Mouse (Mus musculus): ENCODE data around the gene Rgs16.
A peak's percentile ranks its signal among the peaks of the same experiment; 100 is the strongest.

The Rgs16 gene

DNA sequence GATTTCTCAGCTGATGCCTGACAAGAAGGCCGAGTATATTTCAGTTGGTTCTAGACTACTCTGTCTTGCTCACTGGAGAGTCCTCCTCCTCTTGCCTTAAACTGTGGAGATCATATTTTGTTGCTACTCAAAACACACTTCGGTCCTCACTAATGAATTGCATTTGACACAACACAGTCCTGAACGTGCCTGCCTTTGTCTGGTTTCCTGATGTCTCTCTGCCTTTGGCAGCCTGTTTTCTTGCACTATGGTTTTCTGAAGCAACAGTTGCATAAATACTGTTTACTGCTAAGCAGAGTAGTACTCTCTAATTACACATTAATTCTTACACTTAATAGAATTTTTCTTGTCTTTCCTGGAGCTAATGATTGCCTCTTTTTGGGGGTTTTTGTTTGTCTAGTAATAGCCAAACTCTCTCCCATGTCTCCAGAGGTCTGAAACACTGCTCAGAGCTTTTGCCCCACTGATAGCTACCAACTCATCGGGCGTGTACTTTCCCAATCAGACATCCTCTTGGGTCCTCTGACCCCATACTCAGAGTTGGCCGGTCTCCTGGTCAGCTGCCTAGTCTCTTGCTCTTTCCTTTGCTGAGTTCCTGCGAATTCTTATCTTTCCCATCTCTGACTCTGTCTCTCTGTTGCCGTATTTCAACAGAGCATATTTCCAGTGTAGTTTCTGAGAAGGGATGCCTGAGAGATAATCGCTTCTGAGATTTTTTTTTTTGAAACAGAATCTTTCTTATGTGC lies 18.4 kb upstream of the Rgs16 start:
- no peak for DNase-seq

- DNase-seq, result no peak
Observed at GRCm38 (mm10) chr1:153723426-153723825, 16.7 kb upstream of the Rgs16 start.

- no peak for DNase-seq
Observed at GRCm38 (mm10) chr1:153726636-153727035, 13.5 kb upstream of the Rgs16 start.

- DNase-seq, result peak; percentile 81
Observed at GRCm38 (mm10) chr1:153729806-153730205, 10.3 kb upstream of the Rgs16 start.

- peak; percentile 99 for DNase-seq
Observed at GRCm38 (mm10) chr1:153730671-153731070, 9.5 kb upstream of the Rgs16 start.

GRCm38 (mm10) chr1:153733181-153733580 lies 7.0 kb upstream of the Rgs16 start:
- peak; percentile 85 for DNase-seq

DNA sequence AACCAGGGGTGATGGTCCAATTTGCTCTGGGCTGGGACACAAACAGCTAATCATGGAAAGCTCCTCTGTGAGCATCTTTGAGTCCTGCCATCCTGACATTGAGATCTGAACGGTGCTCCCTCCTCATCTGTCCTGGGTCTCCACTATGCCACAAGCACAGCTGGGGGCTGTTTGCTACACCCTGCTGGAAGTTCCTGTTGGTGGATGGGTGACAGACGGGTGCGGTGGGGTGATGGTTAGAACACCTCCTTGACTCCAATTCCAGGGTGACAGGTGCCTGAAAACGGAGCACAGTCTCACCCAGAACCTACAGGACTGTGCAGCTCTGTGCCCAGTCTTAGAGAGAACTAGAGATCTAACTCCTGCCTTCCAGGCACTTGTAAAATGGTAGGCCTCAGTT lies 5.3 kb upstream of the Rgs16 start:
- DNase-seq, result peak; percentile 83

GRCm38 (mm10) chr1:153736096-153736495 lies 4.1 kb upstream of the Rgs16 start:
- DNase-seq, result no peak

DNA sequence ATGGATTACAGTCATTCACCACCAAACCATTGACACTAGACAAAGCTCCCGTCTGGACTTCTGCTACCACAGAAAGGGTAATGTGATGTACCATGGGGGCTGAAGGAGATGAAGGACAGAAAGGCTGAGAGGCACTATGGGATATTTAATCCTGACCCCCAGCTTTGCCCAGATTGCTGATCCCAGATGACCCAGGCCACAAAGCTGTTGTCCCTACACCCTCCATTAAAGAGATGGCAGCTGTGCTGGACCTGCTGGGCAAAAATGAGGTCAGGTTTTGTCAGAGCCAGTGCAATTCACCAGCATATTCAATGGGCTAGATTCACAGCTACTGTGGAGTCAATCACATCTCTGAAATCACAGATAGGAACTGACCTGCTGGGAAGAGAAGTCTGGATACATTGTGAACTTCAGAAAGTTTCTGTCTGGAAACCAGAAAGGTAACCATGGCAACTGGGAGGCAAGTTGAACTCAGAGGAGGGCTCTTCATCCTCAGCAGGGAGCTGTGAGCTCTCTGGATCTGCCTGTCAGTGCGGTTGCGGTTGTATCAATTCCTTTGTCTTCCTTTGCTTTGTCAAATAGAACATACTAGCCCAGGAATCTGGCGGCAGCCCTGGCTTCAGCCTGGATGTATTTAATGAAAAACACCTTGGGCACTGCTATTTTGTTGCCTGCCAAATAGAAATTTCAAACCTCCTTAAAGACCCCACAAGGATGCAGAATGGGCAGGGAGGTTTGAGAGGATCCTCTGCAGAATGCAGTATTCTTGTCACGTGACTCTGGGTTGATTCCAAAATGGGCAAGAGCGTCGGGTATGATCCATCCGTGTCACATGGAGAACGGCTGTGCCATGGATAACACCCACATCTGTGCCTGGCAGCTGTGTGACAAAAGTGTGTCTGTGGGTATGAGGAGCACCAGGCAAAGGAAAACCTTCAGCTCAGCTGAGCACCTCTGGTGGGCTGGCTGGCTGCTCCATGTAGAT lies 2.8 kb upstream of the Rgs16 start:
- DNase-seq, result peak; percentile 81

DNA sequence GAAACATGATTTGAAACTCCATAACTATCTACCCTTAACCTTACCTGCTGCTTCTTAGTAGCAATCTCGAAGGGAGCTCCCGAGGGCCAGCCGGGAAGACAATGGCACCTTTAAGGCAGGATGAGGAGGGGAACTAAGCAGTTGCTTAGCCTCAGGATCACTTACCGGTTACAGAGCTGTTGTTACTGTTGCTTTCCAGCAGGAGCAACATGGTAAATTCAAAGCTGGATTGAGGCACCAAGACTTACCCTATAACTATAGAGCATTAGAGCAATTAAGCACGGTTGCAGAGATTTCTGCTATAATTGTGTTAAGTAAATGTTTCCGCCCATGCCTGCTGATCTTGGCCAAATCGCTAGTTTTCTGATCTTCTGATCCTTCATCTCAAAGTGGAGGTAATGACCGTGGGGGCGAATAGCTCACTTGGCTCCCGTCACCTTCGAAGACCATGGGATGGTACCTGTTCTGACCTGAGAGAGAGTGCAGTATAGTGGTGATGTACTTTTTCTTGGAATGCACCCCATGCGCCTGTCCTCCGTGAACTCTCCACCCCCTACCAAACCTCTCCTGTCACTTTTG lies 623 bp upstream of the Rgs16 start:
- DNase-seq, result peak; percentile 81

DNA sequence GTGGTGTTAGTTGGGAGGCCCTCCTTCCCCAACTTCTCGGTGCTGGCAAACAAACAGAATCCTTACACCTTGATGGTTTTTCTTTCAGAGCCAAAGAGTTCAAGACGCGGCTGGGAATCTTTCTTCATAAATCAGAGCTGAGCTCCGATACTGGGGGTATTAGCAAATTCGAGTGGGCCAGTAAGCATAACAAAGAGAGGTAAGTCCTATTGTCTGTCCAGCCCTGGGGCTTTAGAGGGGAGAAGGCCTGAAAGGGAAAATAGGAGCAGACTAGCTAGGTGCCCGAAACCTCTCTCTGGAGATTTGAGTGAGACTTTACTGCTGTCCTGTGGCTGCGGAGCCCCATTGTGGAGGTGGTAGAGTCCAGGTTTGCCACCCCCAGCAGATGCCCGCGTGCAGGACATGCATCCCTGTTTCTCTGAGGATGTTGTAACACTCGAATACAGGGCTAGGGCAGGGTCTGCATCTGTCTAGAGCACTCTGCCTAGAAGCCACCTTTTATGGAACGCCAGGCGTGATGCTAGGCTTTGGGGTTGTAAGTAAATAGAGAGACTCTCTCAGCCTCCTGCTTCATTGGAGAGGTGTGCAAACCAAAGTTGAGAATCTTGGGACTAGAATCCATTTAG lies 739 bp downstream of the Rgs16 start:
- peak; percentile 84 for DNase-seq

- DNase-seq, result peak; percentile 90
Observed at GRCm38 (mm10) chr1:153741551-153742316, 1.6 kb downstream of the Rgs16 start.

- DNase-seq, result peak; percentile 94
Observed at GRCm38 (mm10) chr1:153742374-153743155, 2.4 kb downstream of the Rgs16 start.

DNA sequence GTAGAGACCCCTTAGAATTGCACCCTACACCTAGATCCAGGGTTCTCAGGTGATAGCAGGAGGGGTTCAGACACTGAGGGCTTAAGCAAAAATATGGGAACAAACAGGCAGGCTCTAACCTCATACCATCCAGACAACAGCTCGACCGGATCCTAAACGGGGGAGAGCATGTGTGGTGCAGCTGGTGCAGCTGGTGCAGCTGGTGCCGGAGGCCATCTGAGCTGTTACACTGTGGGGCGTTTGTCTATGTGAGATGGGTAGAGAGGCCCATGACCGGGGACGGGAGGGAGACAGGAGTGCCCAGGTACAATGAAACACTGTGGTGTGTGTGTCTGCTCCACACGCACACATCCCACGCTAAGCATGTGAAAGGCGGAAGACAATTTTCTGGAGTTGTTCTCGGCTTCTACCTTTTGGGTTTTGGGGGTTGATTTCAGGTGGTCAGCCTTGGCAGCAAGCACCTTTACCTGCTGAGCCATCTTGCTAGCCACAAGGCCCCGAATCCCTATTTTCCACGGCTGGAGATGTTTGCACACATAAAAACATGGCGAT lies 6.0 kb downstream of the Rgs16 start:
- DNase-seq, result peak; percentile 71

GRCm38 (mm10) chr1:153746728-153747127 lies 6.6 kb downstream of the Rgs16 start:
- DNase-seq, result peak; percentile 91

- peak; percentile 83 for DNase-seq
Observed at GRCm38 (mm10) chr1:153747861-153748530, 7.8 kb downstream of the Rgs16 start.

GRCm38 (mm10) chr1:153748549-153748948 lies 8.4 kb downstream of the Rgs16 start:
- peak; percentile 93 for DNase-seq

DNA sequence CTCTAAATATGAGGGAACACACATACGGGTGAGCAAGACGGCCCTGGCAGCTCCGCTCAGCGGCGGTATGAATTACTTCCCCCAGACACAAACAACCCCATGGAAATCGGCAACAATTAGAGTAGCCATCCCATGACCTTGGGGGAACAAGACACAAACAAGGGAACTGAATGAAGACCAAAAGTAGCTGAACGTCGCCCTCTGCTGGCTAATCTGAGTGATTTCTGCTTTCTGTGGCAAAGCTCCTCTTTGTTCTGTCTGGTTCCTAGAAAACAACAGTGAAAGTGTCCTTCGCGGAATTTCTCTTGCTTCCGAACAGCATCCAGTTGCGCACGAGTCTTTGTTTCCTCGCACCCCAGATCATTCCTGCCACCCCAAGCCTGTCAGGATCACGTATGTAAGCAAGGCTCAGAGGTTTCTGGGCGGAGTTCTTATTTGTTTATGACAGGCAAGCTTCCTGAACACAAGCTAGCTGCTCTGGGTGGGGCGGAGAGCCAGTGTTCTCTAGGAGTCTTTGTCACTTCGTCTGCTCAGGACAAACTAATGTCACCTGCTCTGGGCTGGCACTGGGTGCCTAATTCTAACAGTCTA lies 9.2 kb downstream of the Rgs16 start, which contains the start of gene Rnasel:
Gene Rnasel (plus strand): TSS at position 216 of the 591 bp plus-strand sequence.
- DNase-seq, result peak; percentile 94

GRCm38 (mm10) chr1:153750054-153750453 lies 9.9 kb downstream of the Rgs16 start:
- DNase-seq, result no peak
